Mouse (Mus musculus) brain, embryonic 14.5 days (tissue): ENCODE measurements around the gene Kxd1. TPM values are rescaled to one million over a fixed set of nuclear protein-coding genes. Genes with fewer than 3 reads are reported as not detected.

Experiments
- DNase-seq: peaks from one replicate; pipeline ENCODE4 v3.0.0-alpha.2; 2011; ENCODE audit warnings: low read depth
- CTCF ChIP-seq: fragments of 200-500 bp; IDR thresholded peaks from 2 replicates; pipeline ENCODE4 v1.5.1; 2012; ENCODE audit warnings: inconsistent platforms, mild to moderate bottlenecking, moderate library complexity, borderline replicate concordance; ENCODE audit not compliant: insufficient read depth, insufficient read length; ENCODE audit errors: extremely low read depth
- POLR2A ChIP-seq: fragments of 200-500 bp; IDR thresholded peaks from 2 replicates; pipeline ENCODE4 v1.6.1; 2012; ENCODE audit warnings: mild to moderate bottlenecking, inconsistent platforms, borderline replicate concordance; ENCODE audit not compliant: poor library complexity, insufficient read depth, insufficient read length, severe bottlenecking; ENCODE audit errors: extremely low read depth
- polyA plus RNA-seq: library from polyadenylated mRNA; depleted of rRNA; stranded (reverse); fragments of >200 nt; gene quantifications from 2 replicates; pipeline ENCODE4 v1.2.3, GENCODE M21; 2012; rRNA removed

Gene Kxd1
- polyA plus RNA-seq, 1 experiment: 44.5 TPM

GRCm38 (mm10) chr8:70466771-70467170 is 61.0 kb downstream of the Kxd1 start:
- TF ChIP-seq CTCF (no peak), POLR2A (no peak)
- DNase-seq: no peak

GRCm38 (mm10) chr8:70466305-70466704 is 61.5 kb downstream of the Kxd1 start:
- no peak for TF ChIP-seq POLR2A
- TF ChIP-seq CTCF: no peak
- no peak for DNase-seq

GRCm38 (mm10) chr8:70465701-70466100 is 62.1 kb downstream of the Kxd1 start:
- no peak for DNase-seq
- no peak for TF ChIP-seq POLR2A
- no peak for TF ChIP-seq CTCF

- DNase-seq: no peak
- TF ChIP-seq CTCF: no peak
- no peak for TF ChIP-seq POLR2A
Measured at GRCm38 (mm10) chr8:70464162-70464561, 63.6 kb downstream of the Kxd1 start.

- no peak for DNase-seq
- TF ChIP-seq CTCF (no peak), POLR2A (no peak)
Measured at GRCm38 (mm10) chr8:70463306-70463705, 64.5 kb downstream of the Kxd1 start.

- TF ChIP-seq CTCF (no peak), POLR2A (no peak)
- no peak for DNase-seq
Measured at GRCm38 (mm10) chr8:70462516-70462813, 65.3 kb downstream of the Kxd1 start.

GRCm38 (mm10) chr8:70461765-70462515 is 65.8 kb downstream of the Kxd1 start:
- TF ChIP-seq POLR2A (no peak), CTCF (no peak)
- DNase-seq: no peak

GRCm38 (mm10) chr8:70460606-70461005 is 67.2 kb downstream of the Kxd1 start:
- TF ChIP-seq CTCF (no peak), POLR2A (no peak)
- DNase-seq: no peak

- no peak for DNase-seq
- TF ChIP-seq CTCF (no peak), POLR2A (no peak)
Measured at GRCm38 (mm10) chr8:70460199-70460598, 67.6 kb downstream of the Kxd1 start.

- no peak for DNase-seq
- no peak for TF ChIP-seq CTCF
- TF ChIP-seq POLR2A: no peak
Measured at GRCm38 (mm10) chr8:70459636-70460035, 68.1 kb downstream of the Kxd1 start.

GRCm38 (mm10) chr8:70458462-70458861 is 69.3 kb downstream of the Kxd1 start:
- no peak for DNase-seq
- no peak for TF ChIP-seq CTCF
- no peak for TF ChIP-seq POLR2A

Other genes starting within 250 kb of the Kxd1 start
- 68.5 and 80.2 TPM in 2 replicates for gene Homer3, start 245.1 kb downstream of the Kxd1 start, polyA plus RNA-seq
- gene Ddx49, start 225.5 kb downstream of the Kxd1 start, polyA plus RNA-seq: 61.3 and 66.2 TPM in 2 replicates
- gene Cope, start 225.4 kb downstream of the Kxd1 start, polyA plus RNA-seq: 263 and 350 TPM in 2 replicates
- 34.1 and 45.1 TPM in 2 replicates for gene Cers1, start 212.2 kb downstream of the Kxd1 start, polyA plus RNA-seq
- 10.2 and 12.5 TPM in 2 replicates for gene Gdf1, start 198.1 kb downstream of the Kxd1 start, polyA plus RNA-seq
- gene Upf1, start 174.7 kb downstream of the Kxd1 start, polyA plus RNA-seq: 20.5 and 40.3 TPM in 2 replicates
- gene Comp, start 154.4 kb downstream of the Kxd1 start, polyA plus RNA-seq: 0.12 and 0.64 TPM in 2 replicates
- gene Crtc1, start 88.4 kb downstream of the Kxd1 start, polyA plus RNA-seq: 49.7 and 77.0 TPM in 2 replicates
- gene Klhl26, start 51.0 kb downstream of the Kxd1 start, polyA plus RNA-seq: 46.7 and 50.6 TPM in 2 replicates
- gene Tmem59l, start 40.6 kb downstream of the Kxd1 start, polyA plus RNA-seq: 64.8 and 68.6 TPM in 2 replicates
- gene Crlf1, start 34.8 kb downstream of the Kxd1 start, polyA plus RNA-seq: 1.4 and 2.5 TPM in 2 replicates
- gene Rex1bd, start 21.2 kb downstream of the Kxd1 start, polyA plus RNA-seq: 175 and 234 TPM in 2 replicates
- 1,073 and 1,241 TPM in 2 replicates for gene Uba52, start 17.2 kb downstream of the Kxd1 start, polyA plus RNA-seq
- gene Fkbp8, start 232 bp downstream of the Kxd1 start, polyA plus RNA-seq: 485 and 597 TPM in 2 replicates
- gene Ell, start 11.5 kb upstream of the Kxd1 start, polyA plus RNA-seq: 26.6 and 27.0 TPM in 2 replicates
- gene Isyna1, start 66.4 kb upstream of the Kxd1 start, polyA plus RNA-seq: 165 and 231 TPM in 2 replicates
- 202 and 236 TPM in 2 replicates for gene Ssbp4, start 80.9 kb upstream of the Kxd1 start, polyA plus RNA-seq
- gene Lrrc25, start 88.2 kb upstream of the Kxd1 start, polyA plus RNA-seq: 1.4 TPM in 2 replicates
- 0.23 and 0.26 TPM in 2 replicates for gene Gdf15, start 104.5 kb upstream of the Kxd1 start, polyA plus RNA-seq
- gene Pgpep1, start 132.4 kb upstream of the Kxd1 start, polyA plus RNA-seq: 80.8 and 83.7 TPM in 2 replicates
- gene Lsm4, start 145.3 kb upstream of the Kxd1 start, polyA plus RNA-seq: 159 and 208 TPM in 2 replicates
- gene Jund, start 171.0 kb upstream of the Kxd1 start, polyA plus RNA-seq: 281 and 291 TPM in 2 replicates
- gene Iqcn, start 175.5 kb upstream of the Kxd1 start, polyA plus RNA-seq: 0.10 and 0.23 TPM in 2 replicates
- gene Gm3336, start 190.6 kb upstream of the Kxd1 start, polyA plus RNA-seq: not detected in 2 replicates
- 0.40 and 0.58 TPM in 2 replicates for gene Pde4c, start 195.8 kb upstream of the Kxd1 start, polyA plus RNA-seq
- 468 and 475 TPM in 2 replicates for gene Rab3a, start 226.7 kb upstream of the Kxd1 start, polyA plus RNA-seq
- gene Mpv17l2, start 233.0 kb upstream of the Kxd1 start, polyA plus RNA-seq: 29.1 and 45.0 TPM in 2 replicates
- 150 and 161 TPM in 2 replicates for gene Pik3r2, start 248.8 kb upstream of the Kxd1 start, polyA plus RNA-seq